In genomic region chr2:21693807-21694594, GRCm38 (mm10) we compare ENCODE assay signal across 24 mouse cellular contexts.
DNase-seq lines count a peak whose midpoint lies in the region; ATAC-seq and TF ChIP-seq lines count a peak whose summit lies in the region.
"Had no signal": no experiment of that assay in that cellular context is flagged by ENCODE, and none has a peak within 500 bp of the region (broad histone marks: within the 10 kb centered on the region; RNA-seq: fewer than 3 reads in every experiment).

No protein-coding gene starts in this region.

- TF ChIP-seq EP300 in stomach, postnatal 0 days (optimal IDR thresholded peaks at IDR 0.05) = no peak

- 15% methylated on average over 5 of the region's 5 CpGs for WGBS in kidney, embryonic 15.5 days
- 43% methylated on average over 5 of the region's 5 CpGs for WGBS in stomach, embryonic 14.5 days
- 51% methylated on average over 5 of the region's 5 CpGs for WGBS in stomach, postnatal 0 days
- 42% methylated on average over 5 of the region's 5 CpGs for WGBS in liver, embryonic 12.5 days (ENCODE audit: insufficient replicate concordance)

- H3K9me3 ChIP-seq in kidney, embryonic 15.5 days (replicated peaks) = no peaks in the 10 kb centered on the region
- no peaks in the 10 kb centered on the region for H3K9me3 ChIP-seq in stomach, embryonic 14.5 days (ENCODE audit: control insufficient read depth, low read depth, low read length)
- H3K9me3 ChIP-seq in stomach, postnatal 0 days (ENCODE audit: control insufficient read depth, low read length) = no peaks in the 10 kb centered on the region
- H3K9me3 ChIP-seq in liver, embryonic 12.5 days (replicated peaks) = no peaks in the 10 kb centered on the region; the same call in 1 of the 2 replicates
- H3K9me3 ChIP-seq: forebrain, embryonic 15.5 days; heart, embryonic 15.5 days; neural tube, embryonic 12.5 days had no signal

- no peak overlapping the region for H3K9ac ChIP-seq in kidney, embryonic 15.5 days
- no peak overlapping the region for H3K9ac ChIP-seq in stomach, embryonic 14.5 days (replicated peaks; ENCODE audit: low read depth, low read length)
- H3K9ac ChIP-seq in stomach, postnatal 0 days (ENCODE audit: low read length) = no peak overlapping the region
- no peak overlapping the region for H3K9ac ChIP-seq in liver, embryonic 12.5 days
- H3K9ac ChIP-seq: forebrain, embryonic 15.5 days; heart, embryonic 15.5 days; neural tube, embryonic 12.5 days had no signal

- no peaks in the 10 kb centered on the region for H3K27me3 ChIP-seq in kidney, embryonic 15.5 days
- H3K27me3 ChIP-seq in stomach, embryonic 14.5 days (ENCODE audit: control insufficient read depth, insufficient read depth, low read length) = no peaks in the 10 kb centered on the region
- H3K27me3 ChIP-seq in stomach, postnatal 0 days (ENCODE audit: control insufficient read depth, insufficient read depth, low read length) = no peaks in the 10 kb centered on the region
- no peaks in the 10 kb centered on the region for H3K27me3 ChIP-seq in liver, embryonic 12.5 days (replicated peaks)
- H3K27me3 ChIP-seq: forebrain, embryonic 15.5 days; heart, embryonic 15.5 days; neural tube, embryonic 12.5 days; Patski had no signal

- no peaks in the 10 kb centered on the region for H3K4me1 ChIP-seq in kidney, embryonic 15.5 days
- no peaks in the 10 kb centered on the region for H3K4me1 ChIP-seq in stomach, embryonic 14.5 days (ENCODE audit: control insufficient read depth, insufficient read depth, low read length)
- H3K4me1 ChIP-seq in stomach, postnatal 0 days (replicated peaks; ENCODE audit: control insufficient read depth, insufficient read depth) = no peaks in the 10 kb centered on the region
- no peaks in the 10 kb centered on the region for H3K4me1 ChIP-seq in liver, embryonic 12.5 days
- H3K4me1 ChIP-seq: forebrain, embryonic 15.5 days; heart, embryonic 15.5 days; neural tube, embryonic 12.5 days had no signal

- ATAC-seq in kidney, embryonic 15.5 days (replicated peaks; ENCODE audit: low FRiP score) = peak; percentile 95
- ATAC-seq in stomach, embryonic 14.5 days (ENCODE audit: insufficient number of reproducible peaks, insufficient read depth, low FRiP score, low read depth) = 0 out of 2 replicates have a peak, but pooled peaks have one; percentile 37
- no peak for ATAC-seq in stomach, postnatal 0 days (ENCODE audit: low FRiP score, low TSS enrichment)
- ATAC-seq in liver, embryonic 12.5 days = no peak
- ATAC-seq: forebrain, embryonic 15.5 days; hindbrain, embryonic 16.5 days; intestine, embryonic 16.5 days; Patski had no signal

- no peaks in the 10 kb centered on the region for H3K36me3 ChIP-seq in kidney, embryonic 15.5 days
- no peaks in the 10 kb centered on the region for H3K36me3 ChIP-seq in stomach, embryonic 14.5 days (ENCODE audit: control insufficient read depth, insufficient read depth, low read length)
- H3K36me3 ChIP-seq in stomach, postnatal 0 days (ENCODE audit: control insufficient read depth, insufficient read depth, low read length) = no peaks in the 10 kb centered on the region
- no peaks in the 10 kb centered on the region for H3K36me3 ChIP-seq in liver, embryonic 12.5 days
- H3K36me3 ChIP-seq: forebrain, embryonic 15.5 days; heart, embryonic 15.5 days; neural tube, embryonic 12.5 days had no signal

- H3K27ac ChIP-seq in kidney, embryonic 15.5 days = no peak overlapping the region
- no peak overlapping the region for H3K27ac ChIP-seq in stomach, embryonic 14.5 days (ENCODE audit: low read length)
- no peak overlapping the region for H3K27ac ChIP-seq in stomach, postnatal 0 days (replicated peaks)
- H3K27ac ChIP-seq in liver, embryonic 12.5 days = no peak overlapping the region
- H3K27ac ChIP-seq: forebrain, embryonic 15.5 days; heart, adult 2 months; heart, embryonic 15.5 days; neural tube, embryonic 12.5 days had no signal

- DNase-seq in kidney, postnatal 36 days = no peak
- DNase-seq in stomach, postnatal 0 days (ENCODE audit: low spot score) = no peak
- peak; percentile 37 to 38 for DNase-seq in cerebellum, postnatal 10 days
- no peak for DNase-seq in gastrocnemius, postnatal 10 days
- DNase-seq: adrenal gland, adult 8-10 months; gastrocnemius, postnatal 25 days; heart, adult 2 months; heart, postnatal 4 days; layer of hippocampus, adult 9-11 months; lung, adult 2 months; lung, postnatal 36 days; right cerebral cortex, adult 18-20 months; thymus, postnatal 25 days had no signal

- H3K4me2 ChIP-seq in kidney, embryonic 15.5 days = no peak overlapping the region
- no peak overlapping the region for H3K4me2 ChIP-seq in stomach, embryonic 14.5 days (replicated peaks; ENCODE audit: low read depth, low read length)
- H3K4me2 ChIP-seq in stomach, postnatal 0 days (replicated peaks; ENCODE audit: low read depth) = no peak overlapping the region
- H3K4me2 ChIP-seq in liver, embryonic 12.5 days = no peak overlapping the region
- H3K4me2 ChIP-seq: forebrain, embryonic 15.5 days; heart, embryonic 15.5 days; liver, embryonic 11.5 days; midbrain, embryonic 11.5 days; neural tube, embryonic 12.5 days had no signal

- H3K4me3 ChIP-seq in kidney, embryonic 15.5 days (replicated peaks) = no peak overlapping the region
- no peak overlapping the region for H3K4me3 ChIP-seq in stomach, embryonic 14.5 days (ENCODE audit: low read depth, low read length)
- H3K4me3 ChIP-seq in stomach, postnatal 0 days (ENCODE audit: low read depth, low read length) = no peak overlapping the region
- H3K4me3 ChIP-seq in liver, embryonic 12.5 days = no peak overlapping the region
- H3K4me3 ChIP-seq: forebrain, embryonic 15.5 days; heart, adult 2 months; heart, embryonic 15.5 days; neural tube, embryonic 12.5 days had no signal

- no peak for TF ChIP-seq CTCF in stomach, postnatal 0 days (IDR thresholded peaks at IDR 0.05; ENCODE audit: low read depth)

Comparison
In these comparisons a context has a peak if more than half of its experiments do, and no peak if none do; other contexts are left out.
1. ATAC-seq: peak in kidney, embryonic 15.5 days (single experiment) and stomach, embryonic 14.5 days (single experiment); none in stomach, postnatal 0 days (single experiment) and liver, embryonic 12.5 days (single experiment).
2. DNase-seq: peak in cerebellum, postnatal 10 days (2 of 2); none in kidney, postnatal 36 days (0 of 2), stomach, postnatal 0 days (single experiment) and gastrocnemius, postnatal 10 days (single experiment).